Mouse (Mus musculus) left cerebral cortex, postnatal 14 days (tissue): Measurements from ENCODE around the gene Unc13a. TPM values are rescaled to one million over a fixed set of nuclear protein-coding genes. Genes with fewer than 3 reads are reported as not detected.

Source experiments
- DNase-seq, 2 experiments: peaks; one replicate each; pipeline ENCODE4 v3.0.0; 2021 to 2022; ENCODE audit warnings: low spot score in 2 of 2, mixed read lengths in 1 of 2
- intact Hi-C: fragments of 180-260 bp; cut with DNase I; formaldehyde crosslinking; loops from one replicate; pipeline ENCODE4 v1.15.1; 2025
- total RNA-seq, 2 experiments: library from RNA; stranded (reverse); gene quantifications; 2 replicates each; pipeline ENCODE4 v1.2.3; 2021

Gene Unc13a
- total RNA-seq, 2 experiments from 2014 or later, result 299 to 337 TPM

GRCm38 (mm10) chr8:71596798-71597197, 74.8 kb downstream of the Unc13a start:
- intact Hi-C loops, result no loop called here
- DNase-seq, result no peak

GRCm38 (mm10) chr8:71596384-71596783, 75.2 kb downstream of the Unc13a start:
- intact Hi-C loops, result no loop called here
- no peak for DNase-seq

- intact Hi-C loops, result no loop called here
- peak; percentile 91 for DNase-seq
These were observed 75.7 kb downstream of the Unc13a start for GRCm38 (mm10) chr8:71595862-71596261.

GRCm38 (mm10) chr8:71594324-71594722, 77.2 kb downstream of the Unc13a start:
- no peak for DNase-seq
- intact Hi-C loops, result no loop called here

- intact Hi-C loops, result loop anchor here (2.0 kb wide), 1 partner anchor 31 kb away; no protein-coding TSS in a partner anchor
- DNase-seq, result no peak
These were observed 77.8 kb downstream of the Unc13a start for GRCm38 (mm10) chr8:71593556-71594323.

- DNase-seq, result peak; percentile 74 to 88
- intact Hi-C loops, result loop anchor here (2.0 kb wide), 1 partner anchor 30 kb away; no protein-coding TSS in a partner anchor
These were observed 79.0 kb downstream of the Unc13a start for GRCm38 (mm10) chr8:71592374-71593170.

- DNase-seq, result peak; percentile 94 to 98
- intact Hi-C loops, result loop anchor here (2.0 kb wide), 1 partner anchor 29 kb away; no protein-coding TSS in a partner anchor
These were observed 79.8 kb downstream of the Unc13a start, which contains the start of gene Pgls for GRCm38 (mm10) chr8:71591471-71592373. Gene Pgls (plus strand): TSS chr8:71592176.

GRCm38 (mm10) chr8:71591017-71591416, 80.5 kb downstream of the Unc13a start:
- intact Hi-C loops, result no loop called here
- no peak for DNase-seq

- DNase-seq, result no peak
- intact Hi-C loops, result no loop called here
These were observed 82.8 kb downstream of the Unc13a start for GRCm38 (mm10) chr8:71588762-71589161.

GRCm38 (mm10) chr8:71586891-71587290, 84.7 kb downstream of the Unc13a start:
- intact Hi-C loops, result no loop called here
- DNase-seq, result peak; percentile 59 to 70

- DNase-seq, result no peak
- intact Hi-C loops, result no loop called here
These were observed 91.4 kb downstream of the Unc13a start for GRCm38 (mm10) chr8:71580201-71580600.

- intact Hi-C loops, result no loop called here
- no peak for DNase-seq
These were observed 92.1 kb downstream of the Unc13a start for GRCm38 (mm10) chr8:71579476-71579875.

GRCm38 (mm10) chr8:71579009-71579408, 92.5 kb downstream of the Unc13a start:
- intact Hi-C loops, result no loop called here
- DNase-seq, result no peak

- intact Hi-C loops, result no loop called here
- DNase-seq, result no peak
These were observed 93.6 kb downstream of the Unc13a start for GRCm38 (mm10) chr8:71577856-71578387.

GRCm38 (mm10) chr8:71575020-71575419, 96.5 kb downstream of the Unc13a start:
- DNase-seq, result no peak
- intact Hi-C loops, result no loop called here

GRCm38 (mm10) chr8:71574426-71574825, 97.1 kb downstream of the Unc13a start:
- intact Hi-C loops, result no loop called here
- no peak for DNase-seq
